9 mouse cellular contexts compared by ENCODE assay signal in genomic region chr2:4452590-4453400, GRCm38 (mm10).
A peak's percentile ranks its signal among the peaks of the same experiment; 100 is the strongest.
DNase-seq lines count a peak whose midpoint lies in the region; ATAC-seq lines count a peak whose summit lies in the region.
"Had no signal": no experiment of that assay in that cellular context is flagged by ENCODE, and none has a peak within 500 bp of the region (broad histone marks: within the 10 kb centered on the region; RNA-seq: fewer than 3 reads in every experiment).

No protein-coding gene starts in this region.

- no peak overlapping the region for H3K4me3 ChIP-seq in brown adipose tissue, adult 24 weeks (ENCODE audit: insufficient read depth, low read depth, low read length)
- no peak overlapping the region for H3K4me3 ChIP-seq in heart, embryonic 15.5 days
- H3K4me3 ChIP-seq in midbrain, embryonic 16.5 days (ENCODE audit: low read depth, low read length), result no peak overlapping the region
- H3K4me3 ChIP-seq: limb, embryonic 13.5 days had no signal

- H3K9ac ChIP-seq in heart, embryonic 15.5 days, result no peak overlapping the region
- H3K9ac ChIP-seq in midbrain, embryonic 16.5 days (ENCODE audit: low read depth, low read length), result no peak overlapping the region
- H3K9ac ChIP-seq: limb, embryonic 13.5 days had no signal

- peak overlapping the region; percentile 65 for H3K27ac ChIP-seq in brown adipose tissue, adult 24 weeks (replicated peaks; ENCODE audit: low read depth, low read length)
- H3K27ac ChIP-seq in heart, embryonic 15.5 days, result peak overlapping the region; percentile 64
- H3K27ac ChIP-seq in midbrain, embryonic 16.5 days (ENCODE audit: low read length), result no peak overlapping the region
- H3K27ac ChIP-seq: limb, embryonic 13.5 days had no signal

- H3K4me1 ChIP-seq in brown adipose tissue, adult 24 weeks (ENCODE audit: control insufficient read depth, insufficient read depth, insufficient read length, low read length), result peaks cover 39% of the 10 kb centered on the region
- peaks cover 58% of the 10 kb centered on the region for H3K4me1 ChIP-seq in heart, embryonic 15.5 days (replicated peaks)
- H3K4me1 ChIP-seq in midbrain, embryonic 16.5 days (ENCODE audit: control insufficient read depth, insufficient read depth, low read length), result peaks cover 21% of the 10 kb centered on the region

- H3K4me2 ChIP-seq in heart, embryonic 15.5 days, result no peak overlapping the region
- no peak overlapping the region for H3K4me2 ChIP-seq in midbrain, embryonic 16.5 days (ENCODE audit: low read length)
- H3K4me2 ChIP-seq: limb, embryonic 13.5 days had no signal

- DNase-seq in 3T3-L1 (ENCODE audit: low read depth, low spot score), result peak; percentile 11
- peak; percentile 10 to 48 for DNase-seq in kidney, postnatal 25 days
- DNase-seq in right cerebral cortex, postnatal 4 days, result no peak
- no peak for DNase-seq in left cerebral cortex, postnatal 10 days (ENCODE audit: extremely low spot score in 1 of 2, low spot score in 2 of 2)

- 57% methylated on average over 12 of the region's 12 CpGs for WGBS in heart, embryonic 15.5 days
- 17% methylated on average over 12 of the region's 12 CpGs for WGBS in midbrain, embryonic 16.5 days

- H3K36me3 ChIP-seq in heart, embryonic 15.5 days, result no peaks in the 10 kb centered on the region
- no peaks in the 10 kb centered on the region for H3K36me3 ChIP-seq in midbrain, embryonic 16.5 days (ENCODE audit: control insufficient read depth, insufficient read depth, low read length)

- no peaks in the 10 kb centered on the region for H3K27me3 ChIP-seq in heart, embryonic 15.5 days
- H3K27me3 ChIP-seq in midbrain, embryonic 16.5 days (ENCODE audit: control insufficient read depth, insufficient read depth, low read depth, low read length), result no peaks in the 10 kb centered on the region
- H3K27me3 ChIP-seq: limb, embryonic 13.5 days had no signal

- H3K9me3 ChIP-seq in heart, embryonic 15.5 days (replicated peaks), result no peaks in the 10 kb centered on the region
- H3K9me3 ChIP-seq in midbrain, embryonic 16.5 days (replicated peaks; ENCODE audit: control insufficient read depth, low read length, poor library complexity, severe bottlenecking), result no peaks in the 10 kb centered on the region
- H3K9me3 ChIP-seq: limb, embryonic 13.5 days had no signal

- intact Hi-C loops in left cerebral cortex, postnatal 10 days (cut with DNase I), result no loop called here

- ATAC-seq in heart, embryonic 15.5 days (replicated peaks; ENCODE audit: insufficient number of reproducible peaks, insufficient read depth, low FRiP score, low read depth), result no peak
- peak; percentile 38 for ATAC-seq in midbrain, embryonic 16.5 days
- ATAC-seq in activated CD4-positive, CD25-positive, alpha-beta regulatory T cell, adult 4 months, result no peak

Comparison
In these comparisons a context has a peak if more than half of its experiments do, and no peak if none do; other contexts are left out.
1. DNase-seq: peak in 3T3-L1 (single experiment) and kidney, postnatal 25 days (2 of 2); none in right cerebral cortex, postnatal 4 days (single experiment) and left cerebral cortex, postnatal 10 days (0 of 2).